Mouse (Mus musculus) ES-E14 (cell line): ENCODE results near the gene Gimap7.

ENCODE experiments used
- HCFC1 ChIP-seq: IDR thresholded peaks from 2 replicates; pipeline ENCODE4 v1.6.1; 2012; ENCODE audit warnings: low read length, inconsistent platforms, borderline replicate concordance; ENCODE audit not compliant: insufficient read depth
- MAFK ChIP-seq: IDR thresholded peaks from 2 replicates; pipeline ENCODE4 v1.6.1; 2014; ENCODE audit warnings: mild to moderate bottlenecking, low read depth, low read length, inconsistent platforms; ENCODE audit not compliant: insufficient read depth
- ZNF384 ChIP-seq: IDR thresholded peaks from 2 replicates; pipeline ENCODE4 v1.6.1; 2012; ENCODE audit warnings: low read depth, low read length, inconsistent platforms

- TF ChIP-seq ZNF384 = no peak
- no peak for TF ChIP-seq HCFC1
- TF ChIP-seq MAFK = no peak
Measured at GRCm38 (mm10) chr6:48740501-48741169, 22.2 kb downstream of the Gimap7 start.
